In genomic region chr2:162975157-162975775, GRCm38 (mm10) we compare ENCODE assay signal across 10 mouse cellular contexts. TPM values are rescaled to one million over a fixed set of nuclear protein-coding genes. Genes with fewer than 3 reads are reported as not detected.
DNase-seq lines count a peak whose midpoint lies in the region; ATAC-seq and TF ChIP-seq lines count a peak whose summit lies in the region.
"Had no signal": no experiment of that assay in that cellular context is flagged by ENCODE, and none has a peak within 500 bp of the region (broad histone marks: within the 10 kb centered on the region; RNA-seq: fewer than 3 reads in every experiment).

No protein-coding gene starts in this region.

- TF ChIP-seq POLR2A in kidney, adult 2 months (IDR thresholded peaks at IDR 0.05; ENCODE audit: low read depth, low read length): no peak

- H3K9me3 ChIP-seq in hindbrain, embryonic 14.5 days (ENCODE audit: control insufficient read depth, low read length): no peaks in the 10 kb centered on the region

- H3K4me3 ChIP-seq in kidney, adult 2 months (ENCODE audit: insufficient read depth, low read depth, low read length): no peak overlapping the region
- no peak overlapping the region for H3K4me3 ChIP-seq in brown adipose tissue, adult 24 weeks (ENCODE audit: insufficient read depth, low read depth, low read length)
- H3K4me3 ChIP-seq in hindbrain, embryonic 14.5 days (replicated peaks; ENCODE audit: low read length): no peak overlapping the region
- H3K4me3 ChIP-seq: erythroblast, embryonic 14.5 days; myocyte had no signal

- peaks cover 5% of the 10 kb centered on the region for H3K4me1 ChIP-seq in kidney, adult 2 months (ENCODE audit: control insufficient read depth, insufficient read depth, low read length)
- peaks cover 22% of the 10 kb centered on the region for H3K4me1 ChIP-seq in brown adipose tissue, adult 24 weeks (ENCODE audit: control insufficient read depth, insufficient read depth, insufficient read length, low read length)
- peaks cover 21% of the 10 kb centered on the region; the same call in 1 of the 2 replicates for H3K4me1 ChIP-seq in hindbrain, embryonic 14.5 days (replicated peaks; ENCODE audit: control insufficient read depth, insufficient read depth, low read length)

- no peaks in the 10 kb centered on the region for H3K27me3 ChIP-seq in kidney, adult 2 months (replicated peaks; ENCODE audit: control insufficient read depth, insufficient read depth, low read length)
- no peaks in the 10 kb centered on the region for H3K27me3 ChIP-seq in hindbrain, embryonic 14.5 days (ENCODE audit: control insufficient read depth, insufficient read depth, low read length)

- H3K27ac ChIP-seq in kidney, adult 2 months (ENCODE audit: insufficient read depth, low read depth, low read length): peak overlapping the region; percentile 8; the same call in 1 of the 2 replicates
- peak overlapping the region; percentile 28; the same call in 1 of the 2 replicates for H3K27ac ChIP-seq in brown adipose tissue, adult 24 weeks (replicated peaks; ENCODE audit: low read depth, low read length)
- H3K27ac ChIP-seq in hindbrain, embryonic 14.5 days: no peak overlapping the region

- DNase-seq in kidney, adult 2 months: no peak
- no peak for DNase-seq in kidney, adult 8-10 months
- DNase-seq in NIH3T3 (ENCODE audit: low read depth): peak; percentile 80
- DNase-seq in hindbrain, embryonic 14.5 days (ENCODE audit: low spot score): peak; percentile 28
- DNase-seq in natural killer cell, adult 2 months (ENCODE audit: low spot score in 2 of 2): no peak
- DNase-seq: thymus, adult 2 months had no signal

- no peak overlapping the region for H3K9ac ChIP-seq in hindbrain, embryonic 14.5 days

- no peak overlapping the region for H3K4me2 ChIP-seq in hindbrain, embryonic 14.5 days (replicated peaks)

- WGBS in kidney, adult 2 months: 68% methylated on average over 11 of the region's 11 CpGs
- WGBS in hindbrain, embryonic 14.5 days: 68% methylated on average over 11 of the region's 11 CpGs

- peak; percentile 68; the same call in 1 of the 2 replicates for ATAC-seq in hindbrain, embryonic 14.5 days (ENCODE audit: low FRiP score)
- no peak for ATAC-seq in activated CD4-positive, CD25-positive, alpha-beta regulatory T cell, adult 4 months

- TF ChIP-seq CTCF in kidney, adult 2 months (conservative IDR thresholded peaks at IDR 0.05; ENCODE audit: insufficient read depth, insufficient read length, low read depth, low read length): no peak

- no peaks in the 10 kb centered on the region for H3K36me3 ChIP-seq in kidney, adult 2 months (ENCODE audit: control insufficient read depth, insufficient read depth, low read length)
- no peaks in the 10 kb centered on the region for H3K36me3 ChIP-seq in hindbrain, embryonic 14.5 days (replicated peaks; ENCODE audit: control insufficient read depth, insufficient read depth)

RNA-seq across cellular contexts. Expression of gene Sgk2, which starts 11.9 kb away (rescaled TPM):
- polyA plus RNA-seq in kidney, adult 2 months (2012; rRNA removed): 98.5 and 101 TPM in 2 replicates
- polyA plus RNA-seq in brown adipose tissue, adult 24 weeks (2012; ENCODE audit: insufficient read depth, insufficient read length, missing spikeins): not detected in 2 replicates
- 0.33 TPM in 1 of 2 replicates, not detected in the other for polyA plus RNA-seq in hindbrain, embryonic 14.5 days (2014; fragmentation: Nextera tagmentation; extraction: Ambion mirVana)
- polyA plus RNA-seq in activated CD4-positive, CD25-positive, alpha-beta regulatory T cell, adult 4 months (2017; shearing (Covaris generic)): under 1 TPM in 1 of 2 experiments, not detected in 1; 0.16 TPM
- polyA plus RNA-seq: erythroblast, embryonic 14.5 days; myocyte had no signal

RNA-seq across cellular contexts. Expression of gene L3mbtl1, which starts 32.0 kb away (rescaled TPM):
- 0.27 and 0.34 TPM in 2 replicates for polyA plus RNA-seq in kidney, adult 2 months (2012; rRNA removed)
- polyA plus RNA-seq in brown adipose tissue, adult 24 weeks (2012; ENCODE audit: insufficient read depth, insufficient read length, missing spikeins): not detected in 2 replicates
- polyA plus RNA-seq in hindbrain, embryonic 14.5 days (2014; fragmentation: Nextera tagmentation; extraction: Ambion mirVana): 3.9 and 4.3 TPM in 2 replicates
- under 1 TPM; 0.12 to 0.64 TPM for polyA plus RNA-seq in activated CD4-positive, CD25-positive, alpha-beta regulatory T cell, adult 4 months (2017; shearing (Covaris generic))
- polyA plus RNA-seq: erythroblast, embryonic 14.5 days; myocyte had no signal

RNA-seq across cellular contexts. Expression of gene Ift52, which starts 41.9 kb away (rescaled TPM):
- polyA plus RNA-seq in kidney, adult 2 months (2012; rRNA removed): 34.6 and 37.5 TPM in 2 replicates
- polyA plus RNA-seq in brown adipose tissue, adult 24 weeks (2012; ENCODE audit: insufficient read depth, insufficient read length, missing spikeins): 23.2 and 25.6 TPM in 2 replicates
- polyA plus RNA-seq in hindbrain, embryonic 14.5 days (2014; fragmentation: Nextera tagmentation; extraction: Ambion mirVana): 36.0 and 38.2 TPM in 2 replicates
- 10 to 100 TPM; 67.2 to 74.9 TPM for polyA plus RNA-seq in activated CD4-positive, CD25-positive, alpha-beta regulatory T cell, adult 4 months (2017; shearing (Covaris generic))

RNA-seq across cellular contexts. Expression of gene Srsf6, which starts 43.9 kb away (rescaled TPM):
- 58.7 and 64.6 TPM in 2 replicates for polyA plus RNA-seq in kidney, adult 2 months (2012; rRNA removed)
- 50.4 and 52.6 TPM in 2 replicates for polyA plus RNA-seq in brown adipose tissue, adult 24 weeks (2012; ENCODE audit: insufficient read depth, insufficient read length, missing spikeins)
- 131 and 134 TPM in 2 replicates for polyA plus RNA-seq in hindbrain, embryonic 14.5 days (2014; fragmentation: Nextera tagmentation; extraction: Ambion mirVana)
- 10 to 100 TPM; 39.6 to 43.9 TPM for polyA plus RNA-seq in activated CD4-positive, CD25-positive, alpha-beta regulatory T cell, adult 4 months (2017; shearing (Covaris generic))

Comparison
In these comparisons a context has a peak if more than half of its experiments do, and no peak if none do; other contexts are left out.
1. DNase-seq: peak in NIH3T3 (single experiment) and hindbrain, embryonic 14.5 days (single experiment); none in kidney, adult 2 months (single experiment), kidney, adult 8-10 months (0 of 2) and natural killer cell, adult 2 months (0 of 2).
2. RNA of gene Sgk2, which starts 11.9 kb away (polyA plus RNA-seq): 98.5 to 101 TPM in kidney, adult 2 months; 0.33 TPM in hindbrain, embryonic 14.5 days, not detected in brown adipose tissue, adult 24 weeks and 0.16 TPM in activated CD4-positive, CD25-positive, alpha-beta regulatory T cell, adult 4 months; every median in the first group is over 10 times any median in the second.